Mouse (Mus musculus): ENCODE results near the gene Ints14. TPM values are rescaled to one million over a fixed set of nuclear protein-coding genes. Genes with fewer than 3 reads are reported as not detected.

The Ints14 gene
- polyA plus RNA-seq, 1 experiment from 2014 or later: 74.0 TPM

DNA sequence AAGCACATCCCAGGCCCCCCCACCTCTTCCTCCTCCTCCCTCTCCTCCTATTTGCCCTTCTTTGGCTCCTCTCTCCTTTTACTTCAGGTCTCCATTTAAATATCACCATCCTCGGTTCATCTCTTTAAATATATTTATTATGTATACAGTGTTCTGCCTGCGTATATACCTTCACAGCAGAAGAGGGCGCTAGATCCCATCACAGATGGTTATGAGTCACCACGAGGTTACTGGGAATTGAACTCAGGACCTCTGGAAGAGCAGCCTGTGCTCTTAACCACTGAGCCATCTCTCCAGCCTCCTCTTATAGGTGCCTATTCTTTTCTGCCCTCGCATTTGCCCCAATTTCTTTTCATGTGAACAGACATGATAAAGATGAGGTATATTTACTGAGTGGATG lies 23.2 kb upstream of the Ints14 start:
- peaks cover 12% of the 10 kb centered on the region; the same call in 1 of the 2 replicates for H3K27me3 ChIP-seq (ENCODE audit: low read depth, poor library complexity, severe bottlenecking)
- peaks cover 20% of the 10 kb centered on the region for H3K4me1 ChIP-seq
- H3K9me3 ChIP-seq (replicated peaks): no peaks in the 10 kb centered on the region
- DNase-seq (ENCODE audit: low spot score): no peak
- 60% methylated on average over 5 of the region's 5 CpGs for WGBS
- no peak overlapping the region for H3K4me3 ChIP-seq
- H3K27ac ChIP-seq (replicated peaks): no peak overlapping the region
- no peaks in the 10 kb centered on the region for H3K36me3 ChIP-seq

DNA sequence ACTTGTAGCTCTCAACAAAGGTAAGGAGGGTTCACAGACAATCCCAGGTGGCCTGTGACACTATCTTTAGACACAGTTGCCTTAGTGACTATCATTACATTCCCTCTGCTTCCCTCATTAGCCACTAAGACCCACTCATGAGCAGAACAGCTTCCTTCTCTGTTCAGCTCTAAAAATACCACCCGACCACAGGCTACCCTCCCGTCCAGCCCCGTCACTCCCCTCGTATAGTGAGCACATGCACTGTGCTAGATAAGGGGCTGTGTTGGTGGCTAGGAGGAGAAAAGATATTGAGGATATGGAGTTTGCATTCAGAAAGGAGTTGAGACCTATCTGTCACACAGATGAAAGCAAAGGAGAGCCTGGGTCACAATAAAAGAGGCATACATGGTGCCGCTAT lies 22.2 kb upstream of the Ints14 start:
- DNase-seq (ENCODE audit: low spot score): no peak
- H3K9me3 ChIP-seq (replicated peaks): no peaks in the 10 kb centered on the region
- peaks cover 19% of the 10 kb centered on the region for H3K4me1 ChIP-seq
- H3K27me3 ChIP-seq (ENCODE audit: low read depth, poor library complexity, severe bottlenecking): peaks cover 22% of the 10 kb centered on the region
- no peak overlapping the region for H3K27ac ChIP-seq (replicated peaks)
- WGBS: 87% methylated on average over 5 of the region's 5 CpGs
- no peaks in the 10 kb centered on the region for H3K36me3 ChIP-seq
- no peak overlapping the region for H3K4me3 ChIP-seq

DNA sequence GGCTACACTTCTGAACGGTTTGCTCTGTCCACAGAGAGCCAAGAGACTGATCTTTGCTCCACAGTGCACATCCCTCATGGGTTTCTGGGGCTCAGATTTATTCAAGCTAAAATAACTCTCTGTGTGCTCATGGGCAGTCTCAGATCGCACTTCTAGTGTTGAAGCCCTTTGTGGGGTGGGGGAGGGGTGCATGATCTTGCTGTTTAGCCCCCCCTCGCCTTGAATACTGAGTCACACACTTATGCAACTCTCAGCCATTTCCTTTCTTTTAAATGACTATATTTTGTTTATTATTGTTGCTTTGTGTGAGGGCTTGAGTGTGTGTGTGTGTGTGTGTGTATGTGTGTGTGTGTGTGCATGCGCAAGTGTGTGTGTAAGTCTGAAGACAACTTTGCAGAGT lies 21.4 kb upstream of the Ints14 start:
- no peaks in the 10 kb centered on the region for H3K36me3 ChIP-seq
- WGBS: 60% methylated on average over 4 of the region's 4 CpGs
- no peak for DNase-seq (ENCODE audit: low spot score)

DNA sequence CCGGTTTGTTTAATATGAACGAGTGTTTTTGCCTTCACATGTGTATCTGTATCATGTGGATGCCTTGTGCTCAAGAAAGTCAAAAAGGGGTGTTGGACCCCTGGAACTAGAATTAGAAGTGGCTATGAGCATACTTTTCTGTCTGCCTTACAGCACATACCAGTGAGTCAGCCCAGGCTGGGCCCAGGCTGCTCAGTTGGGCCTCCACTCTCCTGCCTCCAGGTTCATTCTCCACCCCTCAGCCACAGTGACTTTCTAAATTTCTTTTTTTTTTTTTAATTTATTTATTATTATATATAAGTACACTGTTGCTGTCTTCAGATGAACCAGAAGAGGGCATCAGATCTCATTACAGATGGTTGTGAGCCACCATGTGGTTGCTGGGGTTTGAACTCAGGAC lies 20.9 kb upstream of the Ints14 start:
- 87% methylated on average over 2 of the region's 2 CpGs for WGBS

More for the DNA sequence above, 21.4 kb upstream of the Ints14 start:
- Histone ChIP-seq H3K4me1 (peaks cover 15% of the 10 kb centered on the region), H3K9me3 (replicated peaks) (no peaks in the 10 kb centered on the region), H3K27me3 (ENCODE audit: low read depth, poor library complexity, severe bottlenecking) (peaks cover 29% of the 10 kb centered on the region), H3K4me3 (no peak overlapping the region), H3K27ac (replicated peaks) (no peak overlapping the region)

DNA sequence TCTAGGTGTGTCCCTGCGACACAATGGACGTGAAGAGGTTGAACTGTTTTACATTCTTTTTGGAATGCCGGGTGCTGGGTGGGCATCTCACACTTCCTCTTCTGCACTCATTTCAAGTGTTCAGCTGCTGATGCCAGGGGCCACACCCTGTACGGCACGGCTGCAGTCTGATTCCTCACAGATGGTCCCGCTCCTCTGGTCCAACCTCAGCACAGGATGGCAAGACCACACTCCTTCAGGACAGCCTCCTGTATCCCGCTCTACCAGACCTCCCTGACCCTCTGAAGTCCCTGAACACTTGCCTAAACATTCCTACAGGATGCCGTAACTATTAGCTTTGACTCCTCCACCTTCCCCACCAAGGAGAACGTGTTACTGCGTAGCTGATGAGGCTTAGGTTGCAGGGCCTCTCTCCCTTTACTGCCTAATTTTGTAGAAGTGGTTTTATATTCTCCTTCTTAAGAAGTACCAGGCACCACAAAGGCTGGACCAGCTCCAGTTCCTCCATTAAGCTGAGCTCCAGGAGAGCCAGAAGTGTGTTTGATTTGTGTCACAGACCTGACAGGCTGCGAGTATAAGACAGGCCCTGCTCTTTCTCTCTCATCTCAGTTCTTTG lies 19.9 kb upstream of the Ints14 start:
- WGBS: 86% methylated on average over 11 of the region's 11 CpGs

More for the DNA sequence above, 20.9 kb upstream of the Ints14 start:
- Histone ChIP-seq H3K9me3 (replicated peaks) (no peaks in the 10 kb centered on the region), H3K4me1 (peaks cover 11% of the 10 kb centered on the region), H3K27me3 (ENCODE audit: low read depth, poor library complexity, severe bottlenecking) (peaks cover 34% of the 10 kb centered on the region), H3K36me3 (no peaks in the 10 kb centered on the region), H3K27ac (replicated peaks) (no peak overlapping the region), H3K4me3 (no peak overlapping the region)
- DNase-seq (ENCODE audit: low spot score): no peak

DNA sequence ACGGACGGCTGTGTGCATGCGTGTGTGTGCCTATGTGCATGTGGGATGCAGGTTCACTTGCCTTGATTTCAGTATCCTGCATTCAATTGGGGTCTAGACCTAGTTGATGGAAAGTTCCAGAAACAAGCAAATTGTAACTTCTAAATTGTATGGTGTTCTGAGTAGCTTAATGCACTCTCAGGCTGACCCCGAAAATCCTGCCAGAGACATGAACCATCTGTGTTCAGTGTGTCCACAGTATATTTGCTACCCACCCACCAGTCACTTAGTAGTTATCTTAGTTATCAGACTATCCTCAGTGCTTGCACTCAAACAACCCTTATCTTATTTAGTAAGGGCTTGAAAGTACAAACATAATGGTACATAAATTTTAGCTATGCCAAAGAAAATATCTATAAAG lies 19.1 kb upstream of the Ints14 start:
- Histone ChIP-seq H3K27ac (replicated peaks) (no peak overlapping the region), H3K27me3 (ENCODE audit: low read depth, poor library complexity, severe bottlenecking) (peaks cover 36% of the 10 kb centered on the region), H3K9me3 (replicated peaks) (no peaks in the 10 kb centered on the region), H3K4me3 (no peak overlapping the region), H3K4me1 (peaks cover 5% of the 10 kb centered on the region), H3K36me3 (no peaks in the 10 kb centered on the region)
- 94% methylated on average over 4 of the region's 4 CpGs for WGBS
- DNase-seq (ENCODE audit: low spot score): no peak

More for the DNA sequence above, 19.9 kb upstream of the Ints14 start:
- no peak for DNase-seq (ENCODE audit: low spot score)
- Histone ChIP-seq H3K36me3 (no peaks in the 10 kb centered on the region), H3K27me3 (ENCODE audit: low read depth, poor library complexity, severe bottlenecking) (peaks cover 39% of the 10 kb centered on the region), H3K9me3 (replicated peaks) (no peaks in the 10 kb centered on the region), H3K27ac (replicated peaks) (no peak overlapping the region), H3K4me1 (peaks cover 10% of the 10 kb centered on the region), H3K4me3 (no peak overlapping the region)

DNA sequence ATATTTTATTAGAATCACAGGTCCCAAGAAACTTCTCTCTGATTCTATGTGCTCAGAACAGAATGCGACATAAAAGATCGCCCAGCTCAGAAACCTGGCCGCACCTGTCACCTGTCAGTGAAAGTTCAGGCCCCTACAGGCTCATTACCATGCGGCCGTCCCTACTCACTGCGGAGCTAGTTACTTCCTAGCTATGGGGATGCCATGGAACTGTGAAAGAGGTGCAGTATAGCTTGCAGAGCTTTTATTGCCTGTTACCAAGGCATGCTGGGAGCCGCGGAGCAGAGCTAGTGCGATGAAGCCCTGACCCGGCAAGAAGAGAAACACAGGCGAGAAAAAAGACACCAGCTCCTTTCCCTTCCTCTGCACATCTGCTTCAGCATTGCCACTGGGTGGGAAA lies 16.7 kb upstream of the Ints14 start:
- peaks cover 5% of the 10 kb centered on the region for H3K4me1 ChIP-seq
- peaks cover 41% of the 10 kb centered on the region for H3K27me3 ChIP-seq (ENCODE audit: low read depth, poor library complexity, severe bottlenecking)
- 33% methylated on average over 11 of the region's 11 CpGs for WGBS
- no peak overlapping the region for H3K27ac ChIP-seq (replicated peaks)
- no peaks in the 10 kb centered on the region for H3K36me3 ChIP-seq
- DNase-seq (ENCODE audit: low spot score): no peak
- H3K4me3 ChIP-seq: no peak overlapping the region
- H3K9me3 ChIP-seq (replicated peaks): no peaks in the 10 kb centered on the region

DNA sequence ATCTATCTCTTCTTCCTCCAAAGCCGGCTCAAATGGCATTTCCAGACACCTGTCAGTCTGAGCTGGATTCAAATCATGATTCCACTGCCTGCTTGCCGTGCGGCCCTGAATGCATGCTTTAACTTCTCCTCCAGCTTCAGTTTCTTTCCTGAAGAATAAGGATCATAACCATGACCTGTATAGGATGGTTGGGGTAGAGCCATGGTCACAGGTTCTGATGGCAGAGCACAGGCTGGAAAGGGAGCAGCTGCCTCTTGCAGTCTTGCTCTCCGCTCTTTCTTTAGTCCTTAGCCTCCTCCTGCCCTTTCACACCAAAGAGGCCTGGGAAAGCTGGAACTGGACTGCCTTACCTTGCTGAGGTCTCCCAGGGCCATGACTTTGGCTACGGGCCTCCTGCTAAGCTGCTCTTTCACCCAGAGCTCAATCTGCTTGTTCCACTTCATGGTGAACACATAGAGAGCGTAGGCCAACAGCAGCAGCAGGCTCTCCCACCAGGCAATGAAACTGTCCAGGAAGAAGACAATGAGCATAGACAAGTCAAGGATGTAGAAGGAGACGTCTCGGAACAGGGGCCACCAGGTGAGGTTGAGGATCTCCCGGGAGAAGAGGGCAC lies 13.1 kb upstream of the Ints14 start:
- no peaks in the 10 kb centered on the region for H3K9me3 ChIP-seq (replicated peaks)
- DNase-seq (ENCODE audit: low spot score): no peak
- H3K4me3 ChIP-seq: no peak overlapping the region
- peaks cover 63% of the 10 kb centered on the region for H3K27me3 ChIP-seq (ENCODE audit: low read depth, poor library complexity, severe bottlenecking)
- peaks cover 19% of the 10 kb centered on the region for H3K4me1 ChIP-seq
- 87% methylated on average over 9 of the region's 9 CpGs for WGBS
- no peak overlapping the region for H3K27ac ChIP-seq (replicated peaks)
- no peaks in the 10 kb centered on the region for H3K36me3 ChIP-seq

DNA sequence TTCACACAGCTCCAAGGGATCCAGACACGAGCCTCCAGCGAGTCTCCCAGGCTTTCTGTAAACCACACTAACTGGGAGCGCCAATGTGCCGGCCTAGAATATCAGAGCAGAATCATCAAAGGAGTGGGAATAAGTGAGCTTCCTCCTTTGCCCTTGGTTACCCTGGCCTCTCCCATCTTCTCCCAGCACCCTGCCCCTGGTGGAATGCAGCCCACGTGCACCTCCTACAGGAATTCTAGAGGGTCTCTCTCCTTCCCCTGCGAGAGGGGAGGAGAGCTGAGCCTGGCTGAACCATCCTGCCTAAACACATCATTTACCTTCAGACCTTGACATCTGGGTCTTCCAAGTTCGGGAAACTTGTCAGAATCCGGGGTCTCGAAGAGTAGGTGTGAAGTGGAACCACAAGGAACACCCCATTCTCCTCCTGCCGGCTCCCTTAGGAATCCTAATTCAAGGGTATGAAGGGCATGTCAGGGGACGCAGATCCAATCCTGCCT lies 9.5 kb upstream of the Ints14 start, which contains the start of gene Slc24a1:
TSS of gene Slc24a1 (minus strand) at position 447 of the 497 bp plus-strand sequence.
- Histone ChIP-seq H3K27me3 (ENCODE audit: low read depth, poor library complexity, severe bottlenecking) (peaks cover 50% of the 10 kb centered on the region), H3K9me3 (replicated peaks) (no peaks in the 10 kb centered on the region)
- WGBS: 33% methylated on average over 11 of the region's 11 CpGs

DNA sequence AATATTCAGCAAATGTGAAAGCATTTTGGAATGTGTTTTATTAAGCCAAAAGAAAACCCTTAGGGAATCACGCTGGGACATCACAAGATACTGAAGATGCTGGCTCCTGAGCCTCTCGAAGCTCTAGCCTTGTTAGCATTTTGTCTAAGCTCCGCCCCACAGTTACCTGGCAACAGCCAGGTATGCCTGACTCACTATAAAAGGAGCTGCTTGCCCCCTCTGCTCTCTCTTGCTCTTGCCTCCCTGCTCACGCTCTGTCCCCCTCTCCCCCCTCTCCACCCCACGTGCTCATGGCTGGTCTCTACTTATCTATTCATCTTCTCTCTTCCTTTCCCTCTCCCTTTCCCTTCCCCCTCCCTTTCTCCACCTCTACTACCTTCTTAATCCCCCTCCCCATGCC lies 8.7 kb upstream of the Ints14 start:
- 15% methylated on average over 5 of the region's 5 CpGs for WGBS
- no peaks in the 10 kb centered on the region for H3K36me3 ChIP-seq
- no peak overlapping the region for H3K27ac ChIP-seq (replicated peaks)
- H3K4me1 ChIP-seq: peaks cover 21% of the 10 kb centered on the region
- no peak for DNase-seq (ENCODE audit: low spot score)
- H3K27me3 ChIP-seq (ENCODE audit: low read depth, poor library complexity, severe bottlenecking): peaks cover 50% of the 10 kb centered on the region
- H3K9me3 ChIP-seq (replicated peaks): no peaks in the 10 kb centered on the region
- no peak overlapping the region for H3K4me3 ChIP-seq

More for the DNA sequence above, 9.5 kb upstream of the Ints14 start, which contains the start of gene Slc24a1:
- H3K4me1 ChIP-seq: peaks cover 17% of the 10 kb centered on the region
- H3K27ac ChIP-seq (replicated peaks): no peak within 1 kb of the TSS
- no peak within 1 kb of the TSS for H3K4me3 ChIP-seq
- no peaks in the 10 kb centered on the region for H3K36me3 ChIP-seq
- DNase-seq (ENCODE audit: low spot score): no peak

DNA sequence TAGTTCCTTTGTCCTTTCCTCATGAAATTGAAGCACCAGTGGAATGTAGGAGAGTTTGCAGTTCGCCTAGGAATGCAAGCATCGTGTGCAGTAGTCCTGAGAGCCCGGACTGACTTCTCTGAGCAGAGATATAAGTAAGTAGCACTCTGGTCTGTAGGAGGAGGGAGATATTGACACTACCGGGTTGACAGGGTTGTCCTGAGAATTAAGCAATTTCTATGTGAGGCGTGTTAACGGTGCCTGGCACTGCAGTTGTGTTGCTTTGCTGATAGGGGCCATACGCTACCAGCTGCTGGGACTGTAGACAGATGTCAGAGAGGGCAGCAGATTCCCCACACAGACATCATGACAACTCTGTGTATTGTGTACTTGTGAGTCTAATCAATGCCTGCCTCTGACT lies 7.5 kb upstream of the Ints14 start:
- WGBS: 83% methylated on average over 7 of the region's 7 CpGs
- H3K27me3 ChIP-seq (ENCODE audit: low read depth, poor library complexity, severe bottlenecking): peaks cover 45% of the 10 kb centered on the region

DNA sequence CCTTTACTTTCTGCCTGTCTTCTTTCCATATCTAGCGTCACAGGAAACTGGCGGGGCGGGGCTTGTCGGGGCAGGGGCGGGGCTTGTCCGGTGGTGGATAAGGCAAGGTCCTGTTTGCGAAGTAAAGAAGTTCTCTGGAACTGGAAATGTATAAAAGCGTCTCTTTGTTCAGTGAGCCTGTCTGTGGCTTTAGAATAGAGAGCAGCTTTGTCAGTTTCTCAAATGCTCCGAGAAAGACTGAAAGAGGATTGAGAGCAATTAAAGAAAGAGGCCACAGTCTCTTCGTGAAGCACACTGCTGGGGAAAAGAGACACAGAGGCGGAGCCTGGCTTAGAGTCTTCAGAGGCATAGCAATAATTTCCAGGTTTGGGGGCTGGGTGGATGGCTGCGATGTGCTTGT lies 4.4 kb upstream of the Ints14 start:
- H3K27ac ChIP-seq (replicated peaks): no peak overlapping the region
- no peak for DNase-seq (ENCODE audit: low spot score)
- H3K4me3 ChIP-seq: peak overlapping the region; percentile 12; the same call in 1 of the 2 replicates
- WGBS: 28% methylated on average over 12 of the region's 12 CpGs
- peaks cover 27% of the 10 kb centered on the region for H3K4me1 ChIP-seq
- H3K27me3 ChIP-seq (ENCODE audit: low read depth, poor library complexity, severe bottlenecking): peaks cover 29% of the 10 kb centered on the region
- no peaks in the 10 kb centered on the region for H3K9me3 ChIP-seq (replicated peaks)
- no peaks in the 10 kb centered on the region for H3K36me3 ChIP-seq

More for the DNA sequence above, 7.5 kb upstream of the Ints14 start:
- peaks cover 21% of the 10 kb centered on the region for H3K4me1 ChIP-seq
- no peak overlapping the region for H3K4me3 ChIP-seq
- H3K36me3 ChIP-seq: no peaks in the 10 kb centered on the region
- no peak overlapping the region for H3K27ac ChIP-seq (replicated peaks)
- H3K9me3 ChIP-seq (replicated peaks): no peaks in the 10 kb centered on the region
- no peak for DNase-seq (ENCODE audit: low spot score)

DNA sequence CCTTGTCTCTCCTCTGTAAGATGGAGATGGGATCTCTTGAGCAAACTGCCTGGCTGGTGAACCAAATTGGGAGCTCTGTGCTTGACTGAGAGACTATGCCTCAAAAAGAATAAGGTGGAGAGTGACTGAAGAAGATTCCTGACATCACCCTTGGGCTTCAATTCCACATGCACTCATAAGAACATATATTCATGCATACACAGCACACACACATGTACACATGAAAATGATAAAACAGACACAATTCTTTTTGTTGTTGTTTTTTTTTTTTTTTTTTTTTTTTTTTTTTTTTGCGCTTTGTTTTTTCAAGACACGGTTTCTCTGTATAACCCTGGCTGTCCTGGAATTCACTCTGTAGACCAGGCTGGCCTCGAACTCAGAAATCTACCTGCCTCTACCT lies 3.4 kb upstream of the Ints14 start:
- Histone ChIP-seq H3K27me3 (ENCODE audit: low read depth, poor library complexity, severe bottlenecking) (peaks cover 19% of the 10 kb centered on the region), H3K4me3 (no peak overlapping the region), H3K36me3 (peaks cover 6% of the 10 kb centered on the region), H3K4me1 (peaks cover 25% of the 10 kb centered on the region), H3K9me3 (replicated peaks) (no peaks in the 10 kb centered on the region), H3K27ac (replicated peaks) (no peak overlapping the region)
- WGBS: 81% methylated on average over 3 of the region's 3 CpGs
- DNase-seq (ENCODE audit: low spot score): no peak

All from midbrain, embryonic 10.5 days (tissue).